Mouse (Mus musculus): ENCODE data around the gene Zbtb32.

DNA sequence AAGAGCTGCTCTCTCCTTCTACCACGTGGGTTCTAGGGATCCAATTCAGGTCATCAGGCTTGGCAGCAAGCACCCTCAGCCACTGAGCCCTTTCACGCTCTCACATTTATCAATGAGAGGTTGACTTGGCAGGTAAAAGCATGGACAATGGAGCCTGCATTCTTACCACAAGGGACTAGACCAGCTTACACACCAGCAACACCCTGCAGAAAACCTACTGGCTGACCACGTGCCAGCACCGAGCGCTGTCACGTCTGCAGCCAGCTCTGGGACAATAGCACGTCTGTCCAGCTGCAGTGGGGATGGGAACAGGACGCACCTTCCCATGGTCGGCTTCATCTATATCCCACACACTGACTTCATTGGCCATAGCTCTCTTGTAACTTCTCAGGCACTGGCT, 19.9 kb upstream of the Zbtb32 start:
- TF ChIP-seq CTCF (IDR thresholded peaks at IDR 0.05; ENCODE audit: extremely low read depth, insufficient read depth, insufficient read length, insufficient replicate concordance), result no peak
- TF ChIP-seq POLR2A (IDR thresholded peaks at IDR 0.05; ENCODE audit: low read depth, low read length), result no peak

Measured in spleen, adult 2 months (tissue).